Mouse (Mus musculus) cerebellum, postnatal 4 days (tissue): ENCODE measurements around the gene Nfxl1.
"Not testable (repeated sequence)": the region's sequence is repeated elsewhere in the genome, so short reads cannot be mapped to it uniquely, and the experiment has no call there.

Experiments used
- DNase-seq, 2 experiments: peaks; one replicate each; pipeline ENCODE4 v3.0.0; 2022; ENCODE audit warnings: low spot score in 2 of 2, mixed read lengths in 1 of 2

The Nfxl1 gene

GRCm38 (mm10) chr5:72559544-72560049 is at the start of gene Nfxl1:
Nfxl1 (minus strand) TSS chr5:72559684.
- peak; percentile 93 to 97 for DNase-seq

GRCm38 (mm10) chr5:72603138-72603537 is 43.7 kb upstream of the Nfxl1 start:
- DNase-seq, result no peak

DNA sequence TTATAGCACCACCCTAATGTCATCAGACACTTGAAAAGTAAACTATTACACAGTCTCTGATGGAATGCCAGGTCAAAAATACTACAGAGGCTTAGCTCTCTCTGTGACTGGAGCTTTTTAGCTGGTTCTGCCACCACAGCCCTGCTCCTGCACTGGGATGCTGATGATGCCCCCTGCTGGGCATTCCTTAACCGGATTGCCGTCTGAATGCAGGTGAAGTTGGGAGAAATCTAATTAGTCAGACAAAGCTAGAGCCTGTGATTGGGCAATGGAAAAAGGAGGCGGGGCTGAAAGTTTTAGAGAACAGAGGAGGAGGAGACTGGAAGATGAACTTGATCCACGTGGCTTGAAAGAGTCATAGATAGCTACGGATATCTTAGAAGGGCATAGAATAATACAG is 41.5 kb upstream of the Nfxl1 start:
- no peak for DNase-seq

- no peak for DNase-seq
Observed at GRCm38 (mm10) chr5:72587192-72587681, 27.8 kb upstream of the Nfxl1 start, which contains the start of gene Gm5868. Gm5868 (minus strand) TSS chr5:72587551.

DNA sequence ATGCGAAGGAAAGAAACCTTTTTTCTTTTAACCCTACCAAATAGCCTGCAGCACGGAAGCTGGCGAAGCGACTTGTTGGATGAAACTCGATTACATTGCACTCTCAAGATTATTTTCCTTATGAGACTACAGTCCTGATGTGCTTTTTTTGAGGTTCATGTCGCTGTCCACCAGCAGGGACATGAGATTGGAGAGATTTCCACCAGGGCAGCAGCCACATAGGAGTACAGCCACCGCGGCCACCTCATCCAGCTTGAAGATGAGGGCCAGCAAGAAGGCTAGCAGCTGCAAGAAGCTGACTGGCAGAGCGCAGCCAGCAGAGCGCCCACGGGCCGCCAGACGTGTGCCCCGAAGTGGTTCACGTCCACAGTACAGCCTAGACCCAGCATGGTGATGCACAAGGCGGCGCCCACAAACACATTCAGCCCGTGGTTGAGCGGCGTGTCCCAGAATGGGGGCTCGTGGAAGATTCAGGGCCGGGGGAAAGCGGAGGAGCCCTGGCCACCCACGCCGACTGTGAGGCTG is 27.2 kb upstream of the Nfxl1 start:
- DNase-seq, result not testable (repeated sequence)

DNA sequence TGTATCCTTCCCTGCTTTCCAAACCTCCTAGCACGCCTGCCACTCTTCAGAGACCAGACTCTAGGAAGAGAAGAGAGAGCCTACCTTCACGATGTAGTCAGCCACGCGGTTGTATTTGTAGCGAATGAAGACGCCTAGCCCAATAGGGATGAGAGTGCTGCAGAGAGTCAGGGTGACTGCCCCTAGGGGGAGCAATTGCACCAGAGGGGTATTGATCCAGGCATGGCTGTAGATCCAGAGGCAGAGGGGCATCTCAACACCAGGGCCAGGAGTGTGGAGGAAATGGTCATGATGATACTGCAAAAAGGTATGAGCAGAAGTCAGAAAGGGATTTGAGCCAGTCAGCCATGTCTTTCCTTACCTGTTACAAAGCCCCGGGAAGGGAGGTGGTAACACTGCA is 26.6 kb upstream of the Nfxl1 start:
- DNase-seq, result not testable (repeated sequence)

DNA sequence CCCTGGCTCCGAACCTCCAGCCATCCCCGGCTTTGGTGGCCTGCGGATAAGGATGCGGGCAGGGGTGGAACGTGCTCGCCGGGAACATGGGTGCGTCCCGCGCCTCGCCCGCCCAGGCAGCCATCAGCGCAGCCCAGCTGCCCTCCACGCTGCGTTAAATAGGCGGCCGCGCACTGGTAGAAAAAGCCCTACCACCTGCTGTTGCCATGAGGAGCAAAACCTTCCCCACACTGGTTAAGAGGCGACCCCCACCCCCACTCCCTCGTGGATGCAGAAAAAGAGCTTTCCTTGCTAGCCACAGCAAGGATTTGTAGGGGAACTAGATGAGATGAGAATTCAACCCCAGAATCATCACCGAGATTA is 21.5 kb upstream of the Nfxl1 start, which contains the start of gene Zar1:
Zar1 (minus strand) TSS at position 285 of the 363 bp plus-strand sequence.
- DNase-seq, result not testable (repeated sequence)

DNA sequence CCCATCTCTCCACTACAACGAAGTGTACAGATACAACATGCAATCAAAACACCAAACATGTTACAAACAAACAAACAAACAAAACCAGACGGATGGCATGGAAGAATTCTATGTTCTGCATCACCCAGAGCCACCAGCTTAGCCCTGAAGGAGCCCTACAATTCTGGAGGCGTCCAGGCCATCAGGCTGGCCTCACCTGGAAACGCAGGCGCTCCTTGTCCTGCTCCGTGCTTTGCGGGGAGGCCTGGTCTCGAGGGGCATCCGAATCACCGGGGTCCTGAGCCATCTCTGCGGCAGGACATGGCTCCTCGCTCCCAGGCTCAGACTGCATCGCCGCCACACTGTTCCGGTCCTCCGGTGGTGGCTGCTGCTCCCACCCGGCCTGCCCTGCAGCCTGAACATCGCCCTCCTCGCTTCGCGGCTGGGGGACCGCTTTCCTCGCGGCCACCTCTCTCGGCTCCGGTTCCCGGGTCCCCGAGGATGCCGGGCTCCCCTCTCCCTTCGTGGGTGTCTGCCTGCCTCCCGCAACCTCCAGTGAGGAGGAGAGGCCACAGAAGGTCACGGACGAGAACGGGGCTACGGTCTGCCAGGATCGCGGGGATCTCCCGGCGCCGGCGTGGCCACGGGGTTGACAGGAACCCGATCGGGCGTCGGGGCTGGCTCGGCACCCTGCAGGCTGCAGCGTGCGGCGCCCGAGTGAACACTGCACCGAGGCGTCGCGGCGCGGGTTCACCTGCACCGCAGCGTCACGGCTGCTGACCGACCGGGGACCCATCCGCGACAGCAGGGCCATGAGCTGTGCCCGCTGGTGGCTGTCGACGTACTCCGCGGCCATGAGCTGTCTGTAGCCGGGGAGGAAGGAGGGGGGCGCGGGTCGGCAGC is 20.8 kb upstream of the Nfxl1 start:
- peak in 1 of 2 experiments; percentile 11 for DNase-seq

GRCm38 (mm10) chr5:72579599-72579998 is 20.1 kb upstream of the Nfxl1 start:
- DNase-seq, result not testable (repeated sequence)

GRCm38 (mm10) chr5:72565621-72566020 is 6.1 kb upstream of the Nfxl1 start:
- no peak for DNase-seq

- DNase-seq, result not testable (repeated sequence)
Observed at GRCm38 (mm10) chr5:72563183-72563582, 3.7 kb upstream of the Nfxl1 start.

GRCm38 (mm10) chr5:72560976-72561628 is 1.6 kb upstream of the Nfxl1 start:
- no peak for DNase-seq

DNA sequence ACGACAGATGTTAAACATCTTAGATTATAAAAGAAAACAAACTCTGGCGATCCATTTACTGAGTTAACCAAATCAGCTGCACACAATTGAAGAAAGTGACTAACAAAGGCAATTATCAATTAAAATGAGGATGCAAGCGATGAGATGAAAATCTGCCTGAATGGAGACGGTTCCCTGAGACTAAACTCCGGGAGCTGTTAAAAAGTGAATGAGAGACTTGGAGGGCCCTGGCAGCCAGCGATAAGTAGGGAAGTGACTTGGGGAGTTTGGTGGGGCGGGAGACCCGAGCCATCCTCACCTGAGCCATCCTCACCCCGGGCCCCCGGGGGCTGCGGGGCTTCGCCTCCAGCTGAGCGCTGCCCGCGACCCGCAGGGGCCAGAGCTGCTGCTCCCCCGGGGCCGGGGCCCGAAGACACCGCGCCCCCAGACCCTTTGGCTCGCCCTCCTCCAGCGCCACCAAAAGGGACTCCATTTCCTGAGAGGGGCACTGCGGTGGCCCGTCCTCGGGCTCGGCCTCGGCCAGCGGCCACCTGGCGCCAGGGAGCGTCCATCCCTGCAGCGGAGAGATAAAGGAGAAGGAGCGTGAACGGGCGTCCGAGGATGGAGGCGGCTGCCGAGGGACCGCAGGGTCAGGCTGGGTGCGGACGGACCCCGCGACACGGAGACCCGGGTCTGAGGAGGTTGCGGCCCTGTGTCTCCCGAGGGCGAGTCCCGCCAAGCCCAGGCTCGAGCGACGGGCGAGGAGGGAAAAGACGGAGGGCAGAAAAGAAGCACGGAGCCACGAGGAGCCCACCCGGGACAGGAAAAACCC is 563 bp downstream of the Nfxl1 start:
- DNase-seq, result peak in 1 of 2 experiments; percentile 35

GRCm38 (mm10) chr5:72556245-72556644 is 3.2 kb downstream of the Nfxl1 start:
- no peak for DNase-seq

GRCm38 (mm10) chr5:72551209-72551608 is 8.3 kb downstream of the Nfxl1 start:
- DNase-seq, result no peak

- no peak for DNase-seq
Observed at GRCm38 (mm10) chr5:72528896-72529295, 30.6 kb downstream of the Nfxl1 start.

- DNase-seq, result no peak
Observed at GRCm38 (mm10) chr5:72513808-72514207, 45.7 kb downstream of the Nfxl1 start.

DNA sequence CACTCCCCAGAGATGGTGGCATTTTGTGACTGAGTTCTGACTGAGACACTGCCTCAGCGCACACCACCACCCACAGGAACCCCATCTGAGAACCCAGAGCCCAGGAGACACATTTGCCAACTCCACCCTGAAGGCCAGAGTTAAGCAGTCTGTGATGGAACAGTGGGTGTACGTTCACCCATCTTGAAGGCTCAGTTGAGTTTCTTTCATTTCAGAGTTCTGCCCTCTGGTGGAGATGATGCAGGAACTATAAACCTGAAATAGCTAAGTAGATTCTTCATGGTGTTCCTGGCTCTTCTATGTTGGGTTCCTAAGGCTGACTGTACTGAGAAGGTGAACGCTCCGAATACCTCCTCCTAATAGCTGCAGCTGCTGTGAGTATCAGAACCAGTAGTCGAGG is 53.7 kb downstream of the Nfxl1 start:
- DNase-seq, result peak in 1 of 2 experiments; percentile 9

GRCm38 (mm10) chr5:72503531-72504523 is 55.7 kb downstream of the Nfxl1 start, which contains the start of gene Corin:
Corin (minus strand) TSS chr5:72504473.
- no peak for DNase-seq

- DNase-seq, result no peak
Observed at GRCm38 (mm10) chr5:72502778-72503177, 56.7 kb downstream of the Nfxl1 start.
